Mouse (Mus musculus): Measurements from ENCODE around the gene Zfhx3.

GRCm38 (mm10) chr8:108780766-108781165, 838.3 kb downstream of the Zfhx3 start:
- TF ChIP-seq CTCF (IDR thresholded peaks at IDR 0.05; ENCODE audit: low read depth, low read length), result no peak
- no peak for TF ChIP-seq EP300 (IDR thresholded peaks at IDR 0.05; ENCODE audit: insufficient read depth, low read depth, low read length)
- TF ChIP-seq POLR2A (IDR thresholded peaks at IDR 0.05; ENCODE audit: insufficient read depth, low read length), result no peak
